Comparison of ENCODE assay signal across 8 mouse cellular contexts in the genomic region with DNA sequence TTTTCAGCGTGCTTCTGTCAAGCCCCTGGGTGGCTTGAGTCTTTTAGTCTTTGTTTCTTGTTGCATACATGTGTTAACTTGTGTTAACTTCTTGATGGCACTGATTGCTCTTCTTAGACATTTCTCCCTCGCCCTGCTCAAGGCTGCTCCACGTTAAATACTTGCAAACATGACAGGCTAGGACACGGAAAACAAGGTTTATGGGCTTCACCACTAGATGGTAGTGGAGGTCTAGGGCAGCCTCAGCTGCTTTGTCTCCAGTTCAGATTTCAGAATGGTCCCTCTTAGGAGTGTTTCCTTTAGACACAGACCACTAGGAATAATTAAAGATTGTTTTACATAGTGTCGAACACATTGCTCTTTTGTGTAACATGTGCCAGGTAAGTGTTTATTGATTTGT. TPM values are rescaled to one million over a fixed set of nuclear protein-coding genes. Genes with fewer than 3 reads are reported as not detected.
A peak's percentile ranks its signal among the peaks of the same experiment; 100 is the strongest.
DNase-seq lines count a peak whose midpoint lies in the region; ATAC-seq lines count a peak whose summit lies in the region.

No protein-coding gene starts in this region.

- no peak overlapping the region for H3K4me3 ChIP-seq in forebrain, embryonic 12.5 days (replicated peaks)
- no peak overlapping the region for H3K4me3 ChIP-seq in forebrain, embryonic 11.5 days (ENCODE audit: low read depth, low read length)

- no peak overlapping the region for H3K4me2 ChIP-seq in forebrain, embryonic 12.5 days
- H3K4me2 ChIP-seq in forebrain, embryonic 11.5 days (ENCODE audit: low read depth, low read length, severe bottlenecking), result no peak overlapping the region

- H3K4me1 ChIP-seq in forebrain, embryonic 12.5 days, result no peaks in the 10 kb centered on the region
- no peaks in the 10 kb centered on the region for H3K4me1 ChIP-seq in forebrain, embryonic 11.5 days (replicated peaks; ENCODE audit: control insufficient read depth, insufficient read depth, low read length)

- no peaks in the 10 kb centered on the region for H3K9me3 ChIP-seq in forebrain, embryonic 12.5 days
- H3K9me3 ChIP-seq in forebrain, embryonic 11.5 days (ENCODE audit: control insufficient read depth, low read length), result no peaks in the 10 kb centered on the region

- H3K27ac ChIP-seq in forebrain, embryonic 12.5 days, result no peak overlapping the region
- no peak overlapping the region for H3K27ac ChIP-seq in forebrain, embryonic 11.5 days (ENCODE audit: low read depth, low read length)

- no peaks in the 10 kb centered on the region for H3K27me3 ChIP-seq in forebrain, embryonic 12.5 days
- H3K27me3 ChIP-seq in forebrain, embryonic 11.5 days (ENCODE audit: control insufficient read depth, insufficient read depth, low read length), result no peaks in the 10 kb centered on the region

- WGBS in forebrain, embryonic 12.5 days, result 48% methylated on average over 5 of the region's 5 CpGs
- WGBS in forebrain, embryonic 11.5 days, result 47% methylated on average over 5 of the region's 5 CpGs

- no peak for DNase-seq in forebrain, embryonic 11.5 days (ENCODE audit: low spot score)
- peak; percentile 48 for DNase-seq in ES-CJ7 (ENCODE audit: low read depth, low spot score)
- DNase-seq in cerebellum, postnatal 14 days, result peak; percentile 76 to 83
- peak; percentile 67 to 76 for DNase-seq in heart, postnatal 10 days
- peak; percentile 55 for DNase-seq in layer of hippocampus, adult 9-10 months (ENCODE audit: low spot score)
- DNase-seq in mesoderm, embryonic 11.5 days (ENCODE audit: low read depth, low spot score), result peak; percentile 56
- DNase-seq in spleen, postnatal 36 days (ENCODE audit: low spot score in 2 of 2), result peak; percentile 45 to 55

- H3K36me3 ChIP-seq in forebrain, embryonic 12.5 days (replicated peaks), result no peaks in the 10 kb centered on the region
- no peaks in the 10 kb centered on the region for H3K36me3 ChIP-seq in forebrain, embryonic 11.5 days (ENCODE audit: control insufficient read depth, insufficient read depth, low read length)

- intact Hi-C loops in heart, postnatal 10 days (cut with DNase I), result loop anchor here (2.0 to 10.0 kb wide), 3 partner anchors 34 to 880 kb away; no protein-coding TSS in a partner anchor

- ATAC-seq in forebrain, embryonic 12.5 days (ENCODE audit: low FRiP score), result peak; percentile 68; the same call in 1 of the 2 replicates
- ATAC-seq in forebrain, embryonic 11.5 days (replicated peaks; ENCODE audit: low FRiP score), result no peak

- no peak overlapping the region for H3K9ac ChIP-seq in forebrain, embryonic 12.5 days
- no peak overlapping the region for H3K9ac ChIP-seq in forebrain, embryonic 11.5 days (ENCODE audit: low read length)

RNA-seq across cellular contexts. Expression of a gene that starts 19.7 kb away (rescaled TPM):
- 0.15 and 0.17 TPM in 2 replicates for polyA plus RNA-seq in forebrain, embryonic 12.5 days (2016; fragmentation: Nextera tagmentation; extraction: Ambion mirVana)
- not detected in 2 replicates for polyA plus RNA-seq in forebrain, embryonic 11.5 days (2014; fragmentation: Nextera tagmentation; extraction: Ambion mirVana)
- not detected for total RNA-seq in heart, postnatal 10 days (2021)

RNA-seq across cellular contexts. Expression of a gene that starts 21.8 kb away (rescaled TPM):
- polyA plus RNA-seq in forebrain, embryonic 12.5 days (2016; fragmentation: Nextera tagmentation; extraction: Ambion mirVana), result 2.8 and 3.4 TPM in 2 replicates
- 3.4 and 4.1 TPM in 2 replicates for polyA plus RNA-seq in forebrain, embryonic 11.5 days (2014; fragmentation: Nextera tagmentation; extraction: Ambion mirVana)
- total RNA-seq in heart, postnatal 10 days (2021), result 1 to 10 TPM; 6.0 to 6.7 TPM

RNA-seq across cellular contexts. Expression of a gene that starts 35.4 kb away (rescaled TPM):
- polyA plus RNA-seq in forebrain, embryonic 12.5 days (2016; fragmentation: Nextera tagmentation; extraction: Ambion mirVana), result 0.58 and 1.2 TPM in 2 replicates
- 0.68 and 0.77 TPM in 2 replicates for polyA plus RNA-seq in forebrain, embryonic 11.5 days (2014; fragmentation: Nextera tagmentation; extraction: Ambion mirVana)
- total RNA-seq in heart, postnatal 10 days (2021), result under 1 TPM; 0.69 to 0.79 TPM
